Mouse (Mus musculus): ENCODE measurements around the gene Stx8. TPM values are rescaled to one million over a fixed set of nuclear protein-coding genes. Genes with fewer than 3 reads are reported as not detected.

The Stx8 gene
- total RNA-seq, 4 experiments from 2014 or later = 27.4 to 41.6 (median 32.4) TPM

- no peak for DNase-seq (ENCODE audit: low spot score in 2 of 2)
Measured at GRCm38 (mm10) chr11:68144235-68145065, 178.5 kb downstream of the Stx8 start.

- DNase-seq (ENCODE audit: low spot score in 2 of 2) = no peak
Measured at GRCm38 (mm10) chr11:68145066-68145585, 179.1 kb downstream of the Stx8 start.

- no peak for DNase-seq (ENCODE audit: low spot score in 2 of 2)
Measured at GRCm38 (mm10) chr11:68145586-68146455, 179.8 kb downstream of the Stx8 start.

GRCm38 (mm10) chr11:68146456-68146851 is 180.5 kb downstream of the Stx8 start:
- no peak for DNase-seq (ENCODE audit: low spot score in 2 of 2)

- no peak for DNase-seq (ENCODE audit: low spot score in 2 of 2)
Measured at GRCm38 (mm10) chr11:68150938-68151337, 184.9 kb downstream of the Stx8 start.

- DNase-seq (ENCODE audit: low spot score in 2 of 2) = no peak
Measured at GRCm38 (mm10) chr11:68155821-68156220, 189.8 kb downstream of the Stx8 start.

GRCm38 (mm10) chr11:68158166-68158565 is 192.2 kb downstream of the Stx8 start:
- no peak for DNase-seq (ENCODE audit: low spot score in 2 of 2)

- DNase-seq (ENCODE audit: low spot score in 2 of 2) = no peak
Measured at GRCm38 (mm10) chr11:68159867-68160266, 193.9 kb downstream of the Stx8 start.

- no peak for DNase-seq (ENCODE audit: low spot score in 2 of 2)
Measured at GRCm38 (mm10) chr11:68164408-68164807, 198.4 kb downstream of the Stx8 start.

- DNase-seq (ENCODE audit: low spot score in 2 of 2) = no peak
Measured at GRCm38 (mm10) chr11:68168427-68168826, 202.4 kb downstream of the Stx8 start.

- DNase-seq (ENCODE audit: low spot score in 2 of 2) = no peak
Measured at GRCm38 (mm10) chr11:68171973-68172647, 206.1 kb downstream of the Stx8 start.

GRCm38 (mm10) chr11:68172648-68173045 is 206.7 kb downstream of the Stx8 start:
- DNase-seq (ENCODE audit: low spot score in 2 of 2) = no peak

GRCm38 (mm10) chr11:68176550-68176949 is 210.6 kb downstream of the Stx8 start:
- DNase-seq (ENCODE audit: low spot score in 2 of 2) = no peak

- DNase-seq (ENCODE audit: low spot score in 2 of 2) = no peak
Measured at GRCm38 (mm10) chr11:68177415-68177814, 211.4 kb downstream of the Stx8 start.

- DNase-seq (ENCODE audit: low spot score in 2 of 2) = no peak
Measured at GRCm38 (mm10) chr11:68185647-68186046, 219.7 kb downstream of the Stx8 start.

GRCm38 (mm10) chr11:68187242-68187641 is 221.2 kb downstream of the Stx8 start:
- no peak for DNase-seq (ENCODE audit: low spot score in 2 of 2)

- no peak for DNase-seq (ENCODE audit: low spot score in 2 of 2)
Measured at GRCm38 (mm10) chr11:68188695-68189201, 222.8 kb downstream of the Stx8 start.

- no peak for DNase-seq (ENCODE audit: low spot score in 2 of 2)
Measured at GRCm38 (mm10) chr11:68190849-68191248, 224.9 kb downstream of the Stx8 start.

- DNase-seq (ENCODE audit: low spot score in 2 of 2) = no peak
Measured at GRCm38 (mm10) chr11:68195168-68195567, 229.2 kb downstream of the Stx8 start.

GRCm38 (mm10) chr11:68195693-68196176 is 229.7 kb downstream of the Stx8 start:
- no peak for DNase-seq (ENCODE audit: low spot score in 2 of 2)

GRCm38 (mm10) chr11:68196566-68196965 is 230.6 kb downstream of the Stx8 start:
- no peak for DNase-seq (ENCODE audit: low spot score in 2 of 2)
